Mouse (Mus musculus) bone marrow, adult 2 months (tissue): ENCODE results near the gene Nfx1.

Experiments
- CTCF ChIP-seq: fragments of 200-500 bp; IDR thresholded peaks from 2 replicates; pipeline ENCODE4 v1.5.1; 2011; ENCODE audit warnings: low read length, control low read depth; ENCODE audit not compliant: control insufficient read depth, insufficient read depth
- POLR2A ChIP-seq: fragments of 200-500 bp; IDR thresholded peaks from 2 replicates; pipeline ENCODE4 v1.6.1; 2011; ENCODE audit warnings: low read depth, mild to moderate bottlenecking, control low read depth, low read length, borderline replicate concordance; ENCODE audit not compliant: control insufficient read depth

DNA sequence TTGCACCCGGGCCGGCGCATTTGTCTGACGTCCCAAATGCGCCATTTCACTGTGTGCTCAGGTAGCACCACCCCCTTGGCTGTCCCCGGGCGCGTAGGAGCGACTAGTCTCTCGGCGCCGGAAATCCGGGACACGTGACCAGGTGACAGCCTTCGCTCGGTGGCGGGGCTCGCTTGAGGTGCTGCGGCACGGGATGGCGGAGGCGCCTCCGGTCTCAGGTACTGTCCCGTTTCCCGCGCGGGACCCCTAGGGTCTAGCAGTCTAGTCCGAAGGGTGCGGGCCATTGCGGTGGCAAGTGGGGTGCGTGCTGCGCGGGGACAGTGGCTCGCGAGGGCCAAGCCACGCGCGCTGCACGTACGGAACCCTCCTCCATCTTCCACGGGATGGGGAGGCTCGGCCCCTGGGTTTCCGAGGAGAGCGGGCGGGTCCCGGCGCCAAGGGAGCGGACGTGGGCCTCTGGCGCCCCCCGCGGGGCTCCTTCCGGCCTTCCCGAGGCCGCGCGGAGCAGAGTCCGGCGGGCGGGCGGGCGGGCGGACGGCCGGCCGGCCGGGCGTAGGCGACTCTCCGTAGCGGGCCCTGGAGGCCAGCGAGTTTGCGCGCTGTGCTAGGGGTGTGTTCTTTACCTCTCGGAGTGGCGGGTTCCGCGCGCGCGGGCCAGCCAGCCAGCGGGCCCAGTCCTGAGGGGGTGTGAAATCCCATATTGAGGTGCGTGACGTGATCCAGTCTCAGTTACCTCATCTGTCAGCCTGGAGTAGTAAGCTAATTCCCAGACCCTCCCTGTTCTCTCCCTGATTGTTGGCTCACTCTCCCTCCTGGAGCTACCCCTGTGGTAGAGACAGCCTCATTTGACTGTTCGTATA lies at the start of gene Nfx1:
- TF ChIP-seq CTCF, result no peak
- peak; percentile 80; the same call in 1 of the 2 replicates for TF ChIP-seq POLR2A
